Mouse (Mus musculus): Measurements from ENCODE around the gene Tesmin. TPM values are rescaled to one million over a fixed set of nuclear protein-coding genes. Genes with fewer than 3 reads are reported as not detected.

Tesmin gene
- polyA plus RNA-seq (2014; fragmentation: Illumina TruSeq; extraction: RNeasy Lipid Tissue Mini Kit (QIAGEN cat#74804); ENCODE audit: low replicate concordance) = not detected

GRCm38 (mm10) chr19:3388629-3389057, at the start of gene Tesmin:
Gene Tesmin (plus strand): TSS chr19:3388857.

GRCm38 (mm10) chr19:3414268-3414733, 25.6 kb downstream of the Tesmin start, which contains the start of gene Gal:
Gene Gal (minus strand): TSS chr19:3414544.

Other genes starting within 250 kb of the Tesmin start
- 50.5 TPM for gene Mrpl21, start 106.0 kb upstream of the Tesmin start, polyA plus RNA-seq (2014; fragmentation: Illumina TruSeq; extraction: RNeasy Lipid Tissue Mini Kit (QIAGEN cat#74804); ENCODE audit: low replicate concordance)
- 0.30 TPM for gene Ighmbp2, start 105.8 kb upstream of the Tesmin start, polyA plus RNA-seq (2014; fragmentation: Illumina TruSeq; extraction: RNeasy Lipid Tissue Mini Kit (QIAGEN cat#74804); ENCODE audit: low replicate concordance)
- gene Cpt1a, start 66.5 kb upstream of the Tesmin start, polyA plus RNA-seq (2014; fragmentation: Illumina TruSeq; extraction: RNeasy Lipid Tissue Mini Kit (QIAGEN cat#74804); ENCODE audit: low replicate concordance) = 47.2 TPM
- gene Gal, start 25.7 kb downstream of the Tesmin start, polyA plus RNA-seq (2014; fragmentation: Illumina TruSeq; extraction: RNeasy Lipid Tissue Mini Kit (QIAGEN cat#74804); ENCODE audit: low replicate concordance) = 3.3 TPM
- gene Ppp6r3, start 186.9 kb downstream of the Tesmin start, polyA plus RNA-seq (2014; fragmentation: Illumina TruSeq; extraction: RNeasy Lipid Tissue Mini Kit (QIAGEN cat#74804); ENCODE audit: low replicate concordance) = 172 TPM